Mouse (Mus musculus) megakaryocyte, embryonic 14.5 days (primary cell): Measurements from ENCODE around the gene Prss34. TPM values are rescaled to one million over a fixed set of nuclear protein-coding genes. Genes with fewer than 3 reads are reported as not detected.

Source experiments
- H3K27me3 ChIP-seq: replicated peaks from 2 replicates; pipeline ENCODE3; 2012; ENCODE audit warnings: inconsistent platforms
- H3K36me3 ChIP-seq: replicated peaks from 2 replicates; pipeline ENCODE3; 2012; ENCODE audit warnings: low read length, inconsistent platforms, mixed read lengths
- H3K4me1 ChIP-seq: 2 replicates; pipeline ENCODE4 v1.6.1; 2012; ENCODE audit warnings: inconsistent platforms
- H3K4me3 ChIP-seq: replicated peaks from 2 replicates; pipeline ENCODE3; 2012; ENCODE audit warnings: moderate library complexity, mild to moderate bottlenecking, inconsistent platforms
- H3K9me3 ChIP-seq: 2 replicates; pipeline ENCODE4 v1.6.1; 2012; ENCODE audit warnings: inconsistent platforms
- FLI1 ChIP-seq: IDR thresholded peaks from 2 replicates; pipeline ENCODE4 v1.6.1; 2012; ENCODE audit warnings: low read length, inconsistent platforms, mixed read lengths
- GATA1 ChIP-seq: IDR thresholded peaks from 3 replicates; pipeline ENCODE4 v1.6.1; 2012; ENCODE audit warnings: mixed read lengths, low read length, inconsistent platforms, borderline replicate concordance
- polyA plus RNA-seq: library from polyadenylated mRNA; stranded (reverse); fragments of >175 nt; gene quantifications from 2 replicates; pipeline ENCODE4 v1.2.3, GENCODE M21; 2012; ENCODE audit warnings: low replicate concordance; ENCODE audit not compliant: insufficient read depth

Prss34 gene
- polyA plus RNA-seq: 1.5 and 34.1 TPM in 2 replicates

DNA sequence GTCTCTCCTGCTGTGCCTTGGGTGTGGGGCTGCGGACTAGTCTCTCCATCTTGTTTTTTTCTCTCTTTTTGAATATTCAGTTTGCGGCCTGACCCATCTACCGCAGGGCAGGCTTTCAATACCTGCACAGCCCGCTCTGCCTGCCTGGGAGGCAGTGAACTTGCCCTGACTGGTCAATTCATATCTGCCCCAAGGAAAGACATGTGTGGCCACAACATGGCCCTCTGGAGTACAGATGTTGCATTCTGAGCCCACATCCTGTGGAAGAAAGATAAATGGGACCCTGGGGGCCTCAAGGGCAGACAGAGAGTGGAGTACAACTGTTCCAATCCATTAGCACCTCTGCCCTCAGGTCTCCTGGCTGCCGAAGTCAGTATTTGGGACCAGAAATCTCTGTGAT is at the start of gene Prss34:
TSS of gene Prss34 (plus strand) at position 301 of the 400 bp plus-strand sequence.
- Histone ChIP-seq H3K4me3 (no peak within 1 kb of the TSS), H3K4me1 (peaks cover 15% of the 10 kb centered on the region), H3K27me3 (peaks cover 72% of the 10 kb centered on the region), H3K36me3 (no peaks in the 10 kb centered on the region), H3K9me3 (no peaks in the 10 kb centered on the region)
- no peak for TF ChIP-seq FLI1
- no peak for TF ChIP-seq GATA1

DNA sequence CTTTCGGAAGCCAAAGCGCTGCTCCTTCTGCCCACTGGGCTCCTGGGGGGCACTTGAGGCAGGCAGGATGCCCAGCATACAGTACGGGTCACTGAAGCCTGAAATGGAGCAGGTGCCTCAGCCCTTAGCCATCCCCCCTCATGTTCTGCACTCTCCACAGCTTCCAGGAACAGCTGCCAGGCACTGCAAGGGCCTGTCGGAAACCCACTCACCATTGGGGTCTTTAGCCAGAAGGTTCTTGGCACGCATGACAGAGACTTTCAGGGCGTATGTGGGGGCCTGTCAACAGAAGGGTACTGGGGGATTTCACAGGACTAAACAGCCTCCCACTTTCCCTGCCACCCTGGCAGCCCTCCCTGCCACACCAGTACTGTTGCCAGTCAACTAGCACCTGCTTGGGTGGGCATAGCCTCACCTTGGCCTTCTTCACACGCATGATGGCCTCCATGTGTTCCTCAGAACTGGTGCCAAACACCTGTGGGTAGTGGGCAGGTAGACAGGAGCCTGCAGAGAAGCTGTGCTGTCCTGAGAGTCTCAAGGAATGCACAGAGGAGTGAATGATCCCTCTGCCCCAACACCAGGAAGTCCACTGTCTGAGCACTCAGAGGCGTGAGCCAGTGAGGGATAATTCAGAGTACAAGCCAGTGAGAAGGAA is 47.9 kb upstream of the Prss34 start:
- peaks cover 82% of the 10 kb centered on the region for H3K27me3 ChIP-seq
- H3K9me3 ChIP-seq: no peaks in the 10 kb centered on the region
- H3K36me3 ChIP-seq: peaks cover 3% of the 10 kb centered on the region
- TF ChIP-seq FLI1 (no peak), GATA1 (no peak)
- H3K4me3 ChIP-seq: no peak overlapping the region
- H3K4me1 ChIP-seq: peaks cover 21% of the 10 kb centered on the region; the same call in 1 of the 2 replicates

DNA sequence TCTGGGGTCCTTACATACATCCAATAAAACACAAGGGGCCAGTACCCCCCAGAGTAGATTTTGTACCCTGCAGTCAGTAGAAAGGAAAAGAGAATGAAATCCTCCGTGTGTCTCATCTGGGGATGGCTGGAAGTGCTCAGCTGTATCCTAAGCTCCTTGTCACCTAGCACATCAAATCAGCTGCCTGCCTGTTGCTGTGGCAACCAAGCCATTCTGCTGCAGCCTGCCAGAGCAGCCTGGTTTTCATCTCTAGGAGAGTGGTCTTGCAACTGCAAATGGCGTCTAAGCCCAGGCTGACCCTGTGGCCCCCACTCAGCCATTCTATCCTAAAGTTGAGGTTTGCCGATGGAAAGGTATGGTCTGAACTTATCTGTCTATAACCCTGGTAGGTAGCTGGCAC is 45.6 kb upstream of the Prss34 start:
- H3K27me3 ChIP-seq: peaks cover 87% of the 10 kb centered on the region
- peaks cover 31% of the 10 kb centered on the region for H3K4me1 ChIP-seq

DNA sequence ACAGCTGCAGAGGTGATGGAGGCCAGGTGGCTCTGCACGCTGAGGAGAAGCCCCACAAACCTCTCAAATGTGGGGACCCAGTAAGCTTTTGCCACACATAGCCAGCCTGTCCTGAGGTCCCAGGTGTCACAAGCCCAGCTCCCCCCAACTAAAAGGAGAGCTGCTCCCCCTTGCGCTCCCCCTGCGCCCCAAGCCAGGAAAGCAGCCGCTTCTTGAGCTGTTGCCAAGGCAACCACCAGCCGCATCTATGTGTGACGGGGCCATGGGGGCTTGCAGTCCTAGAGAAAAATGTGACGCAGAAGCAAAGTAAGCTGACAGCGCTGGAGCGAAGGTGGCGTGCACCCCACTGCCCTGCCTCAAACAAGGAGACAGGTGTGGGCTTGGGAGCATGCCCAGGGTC is 44.4 kb upstream of the Prss34 start:
- Histone ChIP-seq H3K9me3 (no peaks in the 10 kb centered on the region), H3K36me3 (peaks cover 12% of the 10 kb centered on the region), H3K4me1 (peaks cover 25% of the 10 kb centered on the region), H3K4me3 (no peak overlapping the region), H3K27me3 (peaks cover 76% of the 10 kb centered on the region)
- TF ChIP-seq FLI1 (no peak), GATA1 (no peak)

More for the DNA sequence above, 45.6 kb upstream of the Prss34 start:
- TF ChIP-seq FLI1: no peak
- no peak for TF ChIP-seq GATA1
- Histone ChIP-seq H3K36me3 (peaks cover 5% of the 10 kb centered on the region), H3K9me3 (no peaks in the 10 kb centered on the region), H3K4me3 (no peak overlapping the region)

DNA sequence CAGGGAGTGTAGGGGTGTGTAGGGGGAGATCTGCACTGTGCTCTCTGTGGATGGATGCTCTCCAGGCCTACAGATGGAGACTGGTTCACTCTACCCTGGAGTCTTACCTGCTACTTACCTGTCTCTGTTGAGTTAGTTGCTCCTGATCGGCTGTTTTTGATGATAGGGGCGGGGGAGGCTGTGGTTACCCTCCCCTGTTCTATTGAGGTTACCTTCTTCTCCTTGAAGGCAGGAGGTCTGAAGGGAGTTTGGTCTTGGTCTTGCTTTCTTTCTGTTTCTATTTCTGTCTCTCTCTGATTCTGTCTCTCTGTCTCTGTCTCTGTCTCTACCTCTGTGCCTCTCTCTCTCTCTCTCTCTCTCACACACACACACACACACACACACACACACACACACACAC is 43.1 kb upstream of the Prss34 start:
- TF ChIP-seq GATA1 (no peak), FLI1 (no peak)
- H3K36me3 ChIP-seq: peaks cover 25% of the 10 kb centered on the region
- no peak overlapping the region for H3K4me3 ChIP-seq
- H3K4me1 ChIP-seq: peaks cover 23% of the 10 kb centered on the region
- H3K27me3 ChIP-seq: peaks cover 69% of the 10 kb centered on the region
- H3K9me3 ChIP-seq: no peaks in the 10 kb centered on the region

DNA sequence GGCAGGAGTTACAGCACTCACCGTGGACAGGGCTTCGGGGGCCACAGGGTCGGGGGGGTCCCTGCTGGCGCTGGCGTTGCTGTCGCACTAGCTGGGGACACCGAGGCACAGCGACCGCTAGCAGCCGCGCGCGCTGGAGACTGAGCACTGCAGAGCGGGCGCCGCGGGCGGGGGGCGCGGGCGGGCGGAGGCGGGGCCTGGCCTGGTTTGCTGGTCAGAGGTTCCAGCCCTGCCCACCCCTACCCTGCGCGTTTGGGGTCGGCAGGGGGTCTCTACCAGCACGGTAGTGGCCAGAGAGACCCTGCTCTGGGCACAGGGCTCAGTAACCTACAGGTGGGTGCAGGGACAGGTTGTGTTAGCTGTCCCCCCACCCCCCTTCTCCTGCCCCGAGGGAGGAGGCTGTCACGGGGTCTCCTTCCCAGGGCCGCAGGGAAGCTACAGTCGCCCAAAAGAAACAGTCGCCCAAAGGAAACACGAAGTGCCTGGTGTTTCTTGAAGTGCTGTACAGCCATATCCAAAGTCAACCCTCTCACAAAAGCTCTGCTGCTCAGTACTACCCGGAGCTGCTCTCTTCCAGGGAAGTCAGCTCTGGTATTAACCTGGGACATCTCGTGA is 41.9 kb upstream of the Prss34 start, which contains the start of gene Baiap3:
TSS of gene Baiap3 (minus strand) at position 225 of the 615 bp plus-strand sequence.
- Histone ChIP-seq H3K4me3 (peak within 1 kb of the TSS; percentile 84), H3K4me1 (peaks cover 22% of the 10 kb centered on the region), H3K9me3 (no peaks in the 10 kb centered on the region), H3K36me3 (peaks cover 28% of the 10 kb centered on the region), H3K27me3 (peaks cover 58% of the 10 kb centered on the region)
- TF ChIP-seq GATA1 (no peak), FLI1 (no peak)

DNA sequence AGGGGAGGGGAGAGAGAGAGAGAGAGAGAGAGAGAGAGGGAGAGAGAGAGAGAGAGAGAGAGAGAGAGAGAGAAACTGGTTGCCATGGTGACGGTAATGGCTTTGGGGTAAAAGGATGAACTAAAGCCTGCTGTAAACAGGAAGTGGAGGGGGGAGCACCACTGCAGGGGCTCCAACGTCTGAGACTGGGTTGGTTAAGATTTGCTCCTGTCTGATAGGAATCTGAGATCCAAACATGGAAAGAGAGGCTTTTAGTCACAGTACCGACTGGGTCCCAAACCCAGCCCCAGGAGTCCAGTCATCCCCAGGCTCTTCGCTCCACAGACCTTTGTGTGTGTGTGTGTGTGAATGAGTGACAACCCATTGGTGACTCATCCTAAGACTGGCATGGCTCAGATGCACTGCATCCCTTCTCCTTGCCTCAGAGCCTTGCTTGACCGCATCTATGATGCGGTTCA is 40.4 kb upstream of the Prss34 start:
- Histone ChIP-seq H3K36me3 (peaks cover 34% of the 10 kb centered on the region), H3K4me3 (no peak overlapping the region), H3K4me1 (peaks cover 22% of the 10 kb centered on the region), H3K9me3 (no peaks in the 10 kb centered on the region), H3K27me3 (peaks cover 42% of the 10 kb centered on the region)
- TF ChIP-seq GATA1 (no peak), FLI1 (no peak)

DNA sequence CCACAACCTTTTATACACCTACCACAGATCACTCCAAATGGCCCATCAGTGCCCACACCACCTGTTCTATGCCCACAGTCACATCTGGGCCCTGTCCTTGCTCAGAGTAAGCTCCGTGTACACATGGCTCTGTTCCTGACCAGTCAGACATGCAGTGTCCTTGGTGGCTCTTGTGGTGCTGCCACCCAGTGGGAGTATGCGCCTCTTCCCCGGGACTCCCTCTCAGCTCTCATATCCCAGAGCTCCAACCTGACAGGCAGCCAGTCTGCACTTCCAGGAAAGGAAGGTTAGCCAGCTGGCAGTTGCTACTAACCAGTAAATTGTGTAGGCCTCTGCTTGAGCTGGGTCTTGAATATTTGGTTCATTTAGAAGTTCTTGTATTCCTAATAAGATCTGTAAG is 33.7 kb upstream of the Prss34 start:
- peaks cover 15% of the 10 kb centered on the region for H3K4me1 ChIP-seq
- H3K9me3 ChIP-seq: no peaks in the 10 kb centered on the region
- peaks cover 82% of the 10 kb centered on the region for H3K36me3 ChIP-seq
- H3K4me3 ChIP-seq: no peak overlapping the region
- no peaks in the 10 kb centered on the region for H3K27me3 ChIP-seq
- TF ChIP-seq GATA1 (no peak), FLI1 (no peak)

DNA sequence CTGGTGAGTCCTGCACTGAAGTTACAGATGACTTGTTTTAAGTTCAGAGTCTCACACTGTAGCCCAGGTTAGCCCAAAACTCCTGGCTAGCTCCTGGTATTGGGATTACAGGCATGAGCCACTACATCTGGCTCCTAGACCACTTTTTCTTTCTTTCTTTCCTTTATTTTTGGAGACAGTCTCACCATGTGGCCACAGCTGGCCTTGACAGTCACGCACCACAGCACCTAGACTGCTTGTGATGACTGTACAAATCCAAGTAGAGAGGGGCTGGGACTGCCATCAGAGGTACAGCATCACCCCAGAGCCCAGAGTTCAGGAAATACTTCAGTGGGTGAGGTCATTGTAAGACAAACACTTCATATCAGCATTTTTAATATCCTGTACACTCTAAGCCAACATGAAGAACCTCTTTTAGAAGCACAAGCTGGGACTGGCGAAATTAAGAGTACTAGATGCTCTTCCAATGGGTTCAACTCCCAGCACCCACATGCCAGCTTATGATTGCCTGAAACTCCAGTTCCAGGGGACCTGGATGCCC is 27.3 kb upstream of the Prss34 start:
- Histone ChIP-seq H3K4me3 (peak overlapping the region; percentile 95), H3K9me3 (no peaks in the 10 kb centered on the region), H3K4me1 (peaks cover 50% of the 10 kb centered on the region), H3K27me3 (no peaks in the 10 kb centered on the region), H3K36me3 (peaks cover 51% of the 10 kb centered on the region)
- TF ChIP-seq FLI1 (no peak), GATA1 (no peak)

DNA sequence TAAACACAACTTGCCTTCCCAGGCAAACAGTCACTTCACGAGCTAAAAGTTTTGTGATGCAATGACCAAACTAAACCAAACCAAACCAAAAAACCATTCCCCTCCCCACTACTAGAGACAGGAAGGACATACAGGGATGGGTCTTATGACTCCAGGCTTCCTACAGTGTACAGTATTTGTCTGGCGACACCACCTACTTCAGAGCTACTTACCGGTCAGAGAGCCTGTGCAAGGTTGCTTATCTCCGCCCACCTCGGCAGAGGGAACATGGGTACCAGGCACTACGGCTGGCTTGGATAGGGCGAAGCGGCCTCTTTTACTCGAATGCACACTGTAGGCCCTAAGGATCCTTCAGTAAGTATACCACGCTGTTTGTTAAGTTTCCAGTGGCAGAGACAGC is 25.9 kb upstream of the Prss34 start:
- Histone ChIP-seq H3K27me3 (peaks cover 2% of the 10 kb centered on the region), H3K4me3 (peak overlapping the region; percentile 95), H3K36me3 (peaks cover 37% of the 10 kb centered on the region), H3K4me1 (peaks cover 50% of the 10 kb centered on the region), H3K9me3 (no peaks in the 10 kb centered on the region)
- no peak for TF ChIP-seq GATA1
- no peak for TF ChIP-seq FLI1
